Mouse (Mus musculus): ENCODE data around the gene Vmn2r6. TPM values are rescaled to one million over a fixed set of nuclear protein-coding genes. Genes with fewer than 3 reads are reported as not detected.
"Not testable (repeated sequence)": the region's sequence is repeated elsewhere in the genome, so short reads cannot be mapped to it uniquely, and the experiment has no call there.

The Vmn2r6 gene
- not detected in 2 replicates for polyA plus RNA-seq (2012; rRNA removed)

- not testable (repeated sequence) for H3K4me1 ChIP-seq (ENCODE audit: control insufficient read depth, insufficient read depth, low read length); H3K4me3 ChIP-seq (ENCODE audit: insufficient read depth, low read length); H3K27ac ChIP-seq (ENCODE audit: insufficient read depth, low read length)
These were observed at the start of gene Vmn2r6 for GRCm38 (mm10) chr3:64565730-64566129. Gene Vmn2r6, minus strand, starts transcription at chr3:64565830.

- no peak overlapping the region for H3K4me3 ChIP-seq (ENCODE audit: insufficient read depth, low read length)
- no peak for TF ChIP-seq POLR2A (IDR thresholded peaks at IDR 0.05; ENCODE audit: extremely low read depth, insufficient read depth, low read length)
- peak; percentile 23; the same call in 1 of the 2 replicates for TF ChIP-seq CTCF (IDR thresholded peaks at IDR 0.05; ENCODE audit: extremely low read depth, insufficient read depth, low read length)
- no peaks in the 10 kb centered on the region for H3K4me1 ChIP-seq (ENCODE audit: control insufficient read depth, insufficient read depth, low read length)
- H3K27ac ChIP-seq (ENCODE audit: insufficient read depth, low read length) = no peak overlapping the region
These were observed 22.0 kb upstream of the Vmn2r6 start for GRCm38 (mm10) chr3:64587618-64588017.

- H3K27ac ChIP-seq (ENCODE audit: insufficient read depth, low read length); H3K4me1 ChIP-seq (ENCODE audit: control insufficient read depth, insufficient read depth, low read length); H3K4me3 ChIP-seq (ENCODE audit: insufficient read depth, low read length): not testable (repeated sequence)
These were observed 3.2 kb upstream of the Vmn2r6 start for GRCm38 (mm10) chr3:64568793-64569192.

- H3K27ac ChIP-seq (ENCODE audit: insufficient read depth, low read length); H3K4me1 ChIP-seq (ENCODE audit: control insufficient read depth, insufficient read depth, low read length); H3K4me3 ChIP-seq (ENCODE audit: insufficient read depth, low read length): not testable (repeated sequence)
These were observed 42.0 kb downstream of the Vmn2r6 start for GRCm38 (mm10) chr3:64523585-64523984.

GRCm38 (mm10) chr3:64509742-64510141, 55.9 kb downstream of the Vmn2r6 start, which contains the start of gene Vmn2r5:
Gene Vmn2r5, minus strand, starts transcription at chr3:64509842.
- H3K4me3 ChIP-seq (ENCODE audit: insufficient read depth, low read length); H3K4me1 ChIP-seq (ENCODE audit: control insufficient read depth, insufficient read depth, low read length); H3K27ac ChIP-seq (ENCODE audit: insufficient read depth, low read length): not testable (repeated sequence)

Other genes with a start within 250 kb of the Vmn2r6 start
- not detected in 2 replicates for gene Vmn2r4, start 150.5 kb downstream of the Vmn2r6 start, polyA plus RNA-seq (2012; rRNA removed)
- not detected in 2 replicates for gene Vmn2r5, start 56.0 kb downstream of the Vmn2r6 start, polyA plus RNA-seq (2012; rRNA removed)